ENCODE assay signal across 8 mouse cellular contexts in the genomic region with DNA sequence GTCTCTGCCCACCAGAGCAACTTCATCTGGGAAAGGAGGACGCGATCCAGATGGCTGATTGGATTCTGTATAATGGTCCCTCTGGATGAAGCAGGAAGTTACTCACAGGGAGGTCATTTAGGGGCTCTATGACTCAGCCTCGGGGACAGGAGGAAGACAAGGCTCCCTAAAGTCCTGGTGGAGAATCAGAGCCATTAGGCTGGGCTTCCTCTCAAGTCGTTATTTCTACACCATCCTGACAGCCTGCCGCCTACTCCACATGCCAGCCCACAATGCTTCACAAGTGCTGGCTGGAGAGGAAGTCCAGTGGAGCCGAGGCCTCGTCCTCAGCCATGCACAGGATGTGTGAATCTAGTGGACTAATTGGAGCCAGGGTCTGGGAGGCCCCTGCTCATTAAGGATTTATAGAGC.
DNase-seq lines count a peak whose midpoint lies in the region; ATAC-seq and TF ChIP-seq lines count a peak whose summit lies in the region.

No protein-coding gene starts in this region.

- H3K4me3 ChIP-seq in forebrain, embryonic 10.5 days, result no peak overlapping the region
- H3K4me3 ChIP-seq in forebrain, postnatal 0 days (ENCODE audit: low read depth, low read length), result no peak overlapping the region
- no peak overlapping the region for H3K4me3 ChIP-seq in bone marrow, adult 2 months (replicated peaks; ENCODE audit: control insufficient read depth, low read depth, low read length)
- no peak overlapping the region for H3K4me3 ChIP-seq in heart, embryonic 15.5 days
- no peak overlapping the region for H3K4me3 ChIP-seq in limb, embryonic 15.5 days

- H3K4me2 ChIP-seq in forebrain, postnatal 0 days (ENCODE audit: low read depth), result no peak overlapping the region
- H3K4me2 ChIP-seq in heart, embryonic 15.5 days, result no peak overlapping the region
- no peak overlapping the region for H3K4me2 ChIP-seq in limb, embryonic 15.5 days

- H3K4me1 ChIP-seq in forebrain, embryonic 10.5 days, result peaks cover 69% of the 10 kb centered on the region
- peaks cover 25% of the 10 kb centered on the region for H3K4me1 ChIP-seq in forebrain, postnatal 0 days (ENCODE audit: insufficient read depth)
- peaks cover 8% of the 10 kb centered on the region for H3K4me1 ChIP-seq in bone marrow, adult 2 months (ENCODE audit: control insufficient read depth, insufficient read depth, low read length)
- peaks cover 44% of the 10 kb centered on the region for H3K4me1 ChIP-seq in heart, embryonic 15.5 days (replicated peaks)
- peaks cover 45% of the 10 kb centered on the region for H3K4me1 ChIP-seq in limb, embryonic 15.5 days

- no peaks in the 10 kb centered on the region for H3K9me3 ChIP-seq in forebrain, embryonic 10.5 days
- no peaks in the 10 kb centered on the region for H3K9me3 ChIP-seq in forebrain, postnatal 0 days (ENCODE audit: low read length)
- no peaks in the 10 kb centered on the region for H3K9me3 ChIP-seq in heart, embryonic 15.5 days (replicated peaks)
- H3K9me3 ChIP-seq in limb, embryonic 15.5 days, result no peaks in the 10 kb centered on the region

- peak; percentile 36 for DNase-seq in forebrain, embryonic 10.5 days (ENCODE audit: extremely low spot score, low spot score)
- DNase-seq in forebrain, postnatal 0 days, result no peak
- no peak for DNase-seq in cerebellum, adult 18-20 months
- DNase-seq in testis, postnatal 14 days (ENCODE audit: low spot score), result no peak

- H3K27ac ChIP-seq in forebrain, embryonic 10.5 days, result peak overlapping the region; percentile 94
- no peak overlapping the region for H3K27ac ChIP-seq in forebrain, postnatal 0 days (ENCODE audit: low read depth, low read length)
- H3K27ac ChIP-seq in bone marrow, adult 2 months (ENCODE audit: control insufficient read depth, insufficient read depth, low read depth, low read length, poor library complexity), result peak overlapping the region; percentile 30; the same call in 1 of the 2 replicates
- H3K27ac ChIP-seq in heart, embryonic 15.5 days, result peak overlapping the region; percentile 31
- H3K27ac ChIP-seq in limb, embryonic 15.5 days, result peak overlapping the region; percentile 34

- ATAC-seq in forebrain, postnatal 0 days, result no peak
- ATAC-seq in heart, embryonic 15.5 days (replicated peaks; ENCODE audit: insufficient number of reproducible peaks, insufficient read depth, low FRiP score, low read depth), result no peak
- no peak for ATAC-seq in limb, embryonic 15.5 days (ENCODE audit: insufficient number of reproducible peaks, low FRiP score, low TSS enrichment, low read depth)
- no peak for ATAC-seq in erythroid progenitor cell, adult 5-6 weeks (replicated peaks; ENCODE audit: low FRiP score, poor library complexity, severe bottlenecking)

- peaks cover 22% of the 10 kb centered on the region for H3K36me3 ChIP-seq in forebrain, embryonic 10.5 days (replicated peaks)
- 0 out of 2 replicates have a peak, but pooled peaks cover 2% of the 10 kb centered on the region for H3K36me3 ChIP-seq in forebrain, postnatal 0 days (ENCODE audit: insufficient read depth)
- H3K36me3 ChIP-seq in heart, embryonic 15.5 days, result no peaks in the 10 kb centered on the region
- H3K36me3 ChIP-seq in limb, embryonic 15.5 days, result peaks cover 9% of the 10 kb centered on the region; the same call in 1 of the 2 replicates

- no peaks in the 10 kb centered on the region for H3K27me3 ChIP-seq in forebrain, embryonic 10.5 days (ENCODE audit: poor library complexity, severe bottlenecking)
- H3K27me3 ChIP-seq in forebrain, postnatal 0 days (ENCODE audit: insufficient read depth, low read length), result no peaks in the 10 kb centered on the region
- no peaks in the 10 kb centered on the region for H3K27me3 ChIP-seq in heart, embryonic 15.5 days
- no peaks in the 10 kb centered on the region for H3K27me3 ChIP-seq in limb, embryonic 15.5 days

- 30% methylated on average over 7 of the region's 7 CpGs for WGBS in forebrain, embryonic 10.5 days
- WGBS in forebrain, postnatal 0 days, result 30% methylated on average over 7 of the region's 7 CpGs
- 32% methylated on average over 7 of the region's 7 CpGs for WGBS in bone marrow, adult 2 months
- 34% methylated on average over 7 of the region's 7 CpGs for WGBS in heart, embryonic 15.5 days
- 23% methylated on average over 7 of the region's 7 CpGs for WGBS in limb, embryonic 15.5 days

- H3K9ac ChIP-seq in forebrain, postnatal 0 days, result no peak overlapping the region
- no peak overlapping the region for H3K9ac ChIP-seq in heart, embryonic 15.5 days
- no peak overlapping the region for H3K9ac ChIP-seq in limb, embryonic 15.5 days

- TF ChIP-seq CTCF in forebrain, postnatal 0 days (IDR thresholded peaks at IDR 0.05; ENCODE audit: low read depth), result no peak
- TF ChIP-seq CTCF in bone marrow, adult 2 months (IDR thresholded peaks at IDR 0.05; ENCODE audit: control insufficient read depth, insufficient read depth, low read length), result no peak

- no peak for TF ChIP-seq POLR2A in bone marrow, adult 2 months (IDR thresholded peaks at IDR 0.05; ENCODE audit: borderline replicate concordance, control insufficient read depth, low read depth, low read length)
